Mouse (Mus musculus): ENCODE measurements at regions not wholly inside any gene's neighbourhood (a gene's known extent, or its start where the extent isn't known, plus 50 kb on each side); places are given as distances from the start of the nearest gene placed in this dataset.

DNA sequence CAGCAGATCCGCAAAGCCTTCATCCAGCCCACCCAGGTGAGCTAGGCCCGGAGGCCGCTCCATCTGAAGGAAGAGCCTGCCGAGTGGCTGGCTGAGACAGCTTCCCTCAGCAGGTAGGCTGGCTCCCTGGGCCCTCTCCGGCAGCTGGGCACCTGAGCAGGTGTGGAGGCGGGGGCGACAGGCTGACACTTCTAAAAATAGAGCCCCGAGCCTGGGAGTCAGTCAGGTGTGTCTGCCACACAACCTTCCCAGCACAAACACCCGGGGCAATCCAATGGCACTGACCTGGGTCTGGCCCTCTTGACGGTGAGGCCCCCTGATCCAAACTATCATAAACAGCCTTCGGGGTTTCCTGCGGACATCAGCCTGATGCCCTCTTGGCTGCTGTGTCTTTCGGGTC is 58.5 kb downstream of the Zfp36l2 start:
- DNase-seq = no peak

DNA sequence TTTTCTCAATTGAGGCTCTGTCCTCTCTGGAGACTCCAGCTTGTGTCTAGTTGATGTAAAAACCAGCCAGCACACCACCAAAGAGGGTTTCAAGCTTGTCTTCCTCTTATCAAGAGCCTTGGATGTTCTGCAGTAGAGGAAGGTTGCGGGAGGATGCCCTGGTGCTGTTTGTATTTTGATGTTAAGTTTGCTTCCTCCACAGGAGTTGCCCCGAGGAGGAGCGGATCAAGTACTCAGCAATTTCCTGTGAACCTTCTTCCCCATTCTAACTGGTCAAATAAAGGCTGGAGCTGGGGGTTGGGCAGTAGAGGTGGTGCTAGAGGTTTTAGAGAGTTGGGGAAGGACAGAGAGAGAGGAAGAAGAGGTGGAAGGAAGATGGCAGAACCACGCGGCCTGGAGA is 59.5 kb downstream of the Zfp36l2 start:
- DNase-seq = no peak

DNA sequence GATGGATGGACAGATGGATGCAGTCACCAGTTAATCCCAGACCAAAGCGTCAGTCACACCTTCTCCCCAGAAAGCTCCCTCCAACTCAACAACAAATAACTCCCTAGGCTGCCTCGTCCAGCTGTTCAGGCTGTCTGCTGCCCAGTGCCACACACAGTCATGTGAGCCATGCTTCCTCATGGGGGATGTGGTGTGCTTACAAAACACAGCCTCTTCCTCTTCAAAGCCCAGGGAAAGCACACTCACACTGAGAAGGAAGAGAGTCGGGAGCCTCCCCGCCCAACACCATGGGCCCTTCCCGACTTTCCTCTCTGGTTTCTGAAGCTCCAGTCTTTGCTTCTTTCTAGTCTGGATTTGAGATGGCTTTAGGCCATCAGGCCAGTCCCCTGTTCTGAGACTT is 61.6 kb downstream of the Zfp36l2 start:
- no peak for DNase-seq

DNA sequence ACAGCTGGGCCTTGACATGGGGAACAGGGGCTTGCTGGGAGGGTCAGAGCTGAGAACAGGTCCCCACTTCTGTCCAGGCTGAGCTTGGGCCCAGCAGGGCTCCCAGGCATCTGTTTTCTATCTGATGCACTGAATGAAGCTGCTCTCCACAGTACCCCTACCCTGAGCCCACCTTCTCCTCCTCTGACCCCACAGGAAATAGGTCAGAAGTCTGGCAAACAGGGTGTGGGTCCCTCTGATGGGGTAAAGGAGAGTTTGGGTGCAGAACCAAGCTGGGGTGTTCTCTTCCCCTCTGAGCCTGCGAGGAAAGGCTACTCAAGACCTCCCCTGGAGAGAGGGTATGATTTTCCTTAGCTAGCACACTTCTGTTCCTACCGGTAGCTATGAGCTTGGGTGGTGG is 64.6 kb downstream of the Zfp36l2 start:
- DNase-seq = no peak

DNA sequence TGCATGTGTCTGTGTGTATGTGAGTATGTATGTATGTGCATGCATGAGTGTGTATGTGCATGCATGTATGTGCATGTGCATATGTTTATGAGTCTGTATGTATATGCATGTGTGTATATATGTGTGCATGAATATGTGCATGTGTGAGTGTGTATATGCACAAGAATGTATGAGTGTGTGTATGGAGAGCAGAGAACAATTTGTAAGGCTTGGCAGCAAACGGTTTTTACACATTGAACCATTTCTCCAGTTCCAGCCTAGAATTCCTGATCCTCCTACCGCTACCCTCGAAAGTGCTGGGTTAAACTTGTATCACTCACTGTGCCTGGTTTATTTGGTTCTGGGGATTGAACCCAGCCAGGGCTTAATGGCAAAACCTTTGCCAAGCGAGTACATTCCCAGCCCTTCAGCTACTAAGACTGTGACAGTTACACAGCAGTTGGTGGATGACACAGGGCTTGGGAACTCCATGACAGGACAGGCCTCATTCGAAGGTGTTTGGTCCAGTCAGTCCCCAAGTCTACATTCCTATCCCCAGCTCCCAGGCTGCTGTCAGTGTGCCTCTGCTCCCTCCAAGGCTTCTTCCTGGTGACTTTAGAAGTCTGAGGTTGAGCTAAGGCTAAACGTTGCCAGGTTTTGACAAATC is 65.1 kb downstream of the Zfp36l2 start:
- no peak for DNase-seq

DNA sequence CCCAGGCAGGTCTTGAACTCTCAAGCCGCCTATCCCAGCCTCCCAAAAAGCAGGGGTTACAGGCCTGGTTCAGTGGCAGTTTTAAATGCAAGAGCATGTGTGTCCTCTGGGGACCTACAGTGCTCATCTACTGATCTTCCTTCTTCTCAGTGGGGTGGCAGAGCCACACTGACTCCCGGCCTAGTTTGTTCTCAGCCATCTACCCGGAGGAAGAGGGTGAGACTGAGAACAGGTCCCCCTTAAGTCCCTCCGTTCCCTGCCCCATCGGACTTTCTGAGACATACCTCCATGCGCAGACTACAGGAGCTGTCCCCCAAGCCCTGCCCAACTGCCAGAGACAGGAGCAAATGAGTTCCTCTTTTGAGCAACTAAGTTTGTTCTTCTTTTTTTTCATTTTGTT is 66.5 kb downstream of the Zfp36l2 start:
- DNase-seq = no peak

DNA sequence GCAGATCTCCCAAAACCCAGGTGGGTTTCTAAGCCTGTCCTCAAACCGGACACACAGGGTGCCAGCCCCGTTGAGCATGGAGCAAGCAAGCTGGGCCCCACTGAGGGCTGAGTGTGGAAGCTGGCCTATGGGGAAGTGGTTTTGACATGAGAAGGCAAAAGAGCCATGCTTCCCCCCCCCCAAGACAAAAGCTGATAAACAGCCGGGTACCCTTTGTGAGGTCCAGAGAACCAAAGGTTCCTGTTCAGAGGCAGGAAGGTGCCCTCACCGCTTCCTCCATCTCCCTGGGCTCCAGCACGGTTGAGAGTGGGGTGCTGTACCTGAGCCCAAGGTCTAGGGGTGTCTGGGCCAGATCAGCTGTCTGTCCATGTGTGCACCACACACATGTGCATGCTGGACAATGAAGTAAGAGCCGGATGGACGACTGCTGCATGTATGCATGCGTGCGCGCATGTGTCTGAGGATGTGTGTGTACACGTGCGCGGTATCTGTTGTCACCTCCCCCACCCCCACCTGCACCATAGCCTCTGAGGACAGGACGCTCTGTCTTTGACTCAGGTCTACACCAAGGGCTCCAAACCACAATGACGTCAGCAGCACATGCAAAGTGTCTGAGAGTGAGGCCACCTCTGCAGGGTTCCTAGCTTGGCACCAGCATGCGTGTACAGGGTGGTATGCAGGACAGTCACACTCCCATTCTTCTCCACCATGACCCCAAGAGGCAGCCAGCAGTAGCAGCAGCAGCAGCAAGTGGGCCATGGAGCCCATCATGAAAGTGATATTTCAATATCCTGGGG is 68.3 kb downstream of the Zfp36l2 start:
- no peak for DNase-seq

DNA sequence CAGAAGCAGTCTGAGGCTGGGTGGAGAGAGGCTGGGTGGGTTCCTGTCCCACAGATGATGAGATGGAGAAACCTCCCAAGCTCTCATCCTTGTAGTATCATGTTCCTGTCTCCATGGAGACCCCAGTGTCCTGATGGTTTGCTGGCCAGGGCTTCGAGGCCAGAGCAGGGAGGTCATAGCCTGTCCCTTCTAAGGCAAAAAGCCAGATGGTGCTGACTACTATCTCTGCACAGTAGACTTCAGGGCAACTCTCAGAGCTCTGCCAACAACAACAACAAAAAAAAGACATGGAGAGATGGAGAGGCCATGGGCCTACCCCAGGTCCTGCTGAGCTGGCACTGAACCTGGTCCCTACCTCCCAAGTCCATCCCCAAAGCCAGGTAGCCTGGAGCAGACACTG is 69.0 kb downstream of the Zfp36l2 start:
- no peak for DNase-seq

DNA sequence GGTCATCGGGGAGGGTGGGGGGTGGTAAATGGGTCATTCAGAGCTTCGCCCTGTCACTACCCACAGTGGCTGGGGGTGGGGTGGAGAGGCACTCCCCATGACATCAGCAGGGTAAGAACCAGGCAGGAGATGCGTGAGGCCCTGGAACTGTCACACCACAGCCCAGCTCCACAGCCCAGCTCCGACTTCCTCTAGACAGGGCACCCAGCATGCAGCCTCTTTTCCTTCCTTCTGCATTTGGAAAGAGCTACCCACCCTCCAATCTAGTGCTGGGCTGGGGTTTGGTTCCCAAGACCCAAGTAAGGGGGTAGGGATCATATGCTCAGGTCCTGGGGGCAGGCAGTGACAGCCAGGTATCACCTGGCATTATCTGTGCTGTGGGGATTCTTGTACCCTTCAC is 69.5 kb downstream of the Zfp36l2 start:
- DNase-seq = no peak

DNA sequence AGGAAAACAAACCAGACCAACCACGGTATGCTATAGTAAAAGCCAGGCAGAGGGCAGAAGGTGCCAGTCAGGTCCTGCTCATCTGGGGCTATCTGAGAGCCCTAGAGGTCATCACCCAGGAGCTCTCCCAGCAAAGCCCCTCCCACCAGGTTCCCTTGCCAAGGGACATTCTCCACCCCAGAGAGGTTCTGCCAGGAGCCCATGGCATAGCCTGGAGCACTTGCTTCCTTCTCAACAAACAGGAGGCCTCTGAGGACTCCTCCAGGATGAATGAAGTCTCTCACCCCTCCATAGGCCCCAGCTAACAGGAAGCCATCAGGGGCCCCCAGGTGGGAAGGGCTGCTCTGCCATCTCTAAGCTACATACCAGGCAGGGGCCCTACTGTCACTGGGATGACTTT is 70.0 kb downstream of the Zfp36l2 start:
- peak; percentile 52 for DNase-seq

DNA sequence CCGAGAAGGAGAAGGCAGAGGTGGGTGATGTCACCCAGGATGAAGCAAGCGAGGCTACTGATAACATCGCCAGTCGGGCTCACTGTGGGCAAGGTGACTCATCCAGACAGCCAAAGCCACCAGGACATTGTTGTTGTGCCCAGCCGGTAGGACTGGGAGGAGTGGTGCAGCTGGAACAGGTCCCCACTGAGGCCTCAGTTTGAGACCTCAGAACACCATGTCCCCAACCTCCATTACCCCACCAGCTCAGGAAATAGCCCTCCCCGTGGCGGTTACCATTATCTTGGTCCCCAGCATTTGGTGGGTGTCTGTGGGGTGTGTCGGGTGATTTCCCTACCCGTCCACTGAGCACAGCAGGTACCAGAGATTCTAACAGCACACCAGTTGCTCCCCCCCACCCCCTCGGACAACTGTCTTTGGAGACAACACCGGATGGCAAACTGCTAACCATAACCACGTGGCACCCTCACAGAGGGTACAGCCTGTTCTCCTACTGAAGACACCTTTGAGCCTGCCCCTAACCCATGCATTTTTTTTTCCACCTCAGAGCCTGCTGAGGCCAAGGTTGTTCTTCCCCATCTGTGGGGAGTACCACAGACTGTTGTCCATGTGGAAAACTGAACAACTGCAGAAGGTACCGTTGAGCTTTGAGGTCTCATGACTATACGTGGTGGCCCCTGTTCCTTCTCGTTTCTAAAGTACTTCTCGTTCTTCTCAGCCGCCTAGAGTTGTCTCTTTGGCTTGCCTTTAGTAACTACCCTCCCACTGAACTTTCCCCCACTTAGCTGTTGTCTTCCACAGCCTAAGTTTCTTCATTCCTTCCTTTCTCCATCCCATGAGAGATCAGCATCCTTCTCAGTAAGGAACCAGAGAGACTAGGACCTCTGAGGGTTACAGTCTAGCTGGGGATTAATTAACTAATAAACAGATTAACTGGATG is 71.1 kb downstream of the Zfp36l2 start:
- peak; percentile 39 for DNase-seq

DNA sequence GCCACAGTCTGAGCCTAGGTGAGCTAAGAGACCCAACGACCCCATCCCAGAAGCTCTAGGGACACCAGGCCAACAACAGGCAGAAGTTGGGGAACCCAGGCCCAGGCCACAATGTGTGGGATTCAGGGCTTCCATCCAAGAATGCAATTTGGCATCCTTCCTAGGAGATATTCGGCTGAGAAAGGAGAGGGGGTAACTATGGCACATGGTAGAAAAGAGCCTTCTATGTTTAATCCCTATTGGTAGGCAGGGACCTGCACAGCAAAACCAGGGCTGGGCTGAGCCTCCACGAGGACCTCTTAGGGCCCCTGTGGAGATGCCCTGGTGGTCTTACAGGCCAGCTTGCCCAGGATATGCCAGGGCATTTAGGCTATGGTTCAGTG is 71.8 kb downstream of the Zfp36l2 start:
- DNase-seq = no peak

DNA sequence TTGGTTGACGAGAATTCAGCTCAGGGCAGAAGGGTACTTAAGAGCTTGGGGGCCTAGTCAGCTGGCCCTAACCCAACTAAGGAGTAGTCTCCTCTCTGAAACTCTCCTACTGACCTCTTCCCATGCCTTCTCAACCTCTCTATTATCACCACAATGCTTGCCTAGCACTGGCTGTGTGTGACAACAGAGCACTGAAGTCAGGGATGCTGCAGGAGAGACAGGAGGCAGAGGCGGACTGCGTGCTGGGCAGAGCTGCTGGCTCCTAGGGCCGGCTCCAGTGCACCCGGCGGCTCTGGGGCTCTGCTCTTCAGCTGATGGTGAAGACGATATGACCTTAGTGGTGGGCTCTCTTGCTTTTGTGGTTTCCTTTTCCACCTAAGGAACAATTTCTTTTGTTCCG is 72.6 kb downstream of the Zfp36l2 start:
- no peak for DNase-seq

DNA sequence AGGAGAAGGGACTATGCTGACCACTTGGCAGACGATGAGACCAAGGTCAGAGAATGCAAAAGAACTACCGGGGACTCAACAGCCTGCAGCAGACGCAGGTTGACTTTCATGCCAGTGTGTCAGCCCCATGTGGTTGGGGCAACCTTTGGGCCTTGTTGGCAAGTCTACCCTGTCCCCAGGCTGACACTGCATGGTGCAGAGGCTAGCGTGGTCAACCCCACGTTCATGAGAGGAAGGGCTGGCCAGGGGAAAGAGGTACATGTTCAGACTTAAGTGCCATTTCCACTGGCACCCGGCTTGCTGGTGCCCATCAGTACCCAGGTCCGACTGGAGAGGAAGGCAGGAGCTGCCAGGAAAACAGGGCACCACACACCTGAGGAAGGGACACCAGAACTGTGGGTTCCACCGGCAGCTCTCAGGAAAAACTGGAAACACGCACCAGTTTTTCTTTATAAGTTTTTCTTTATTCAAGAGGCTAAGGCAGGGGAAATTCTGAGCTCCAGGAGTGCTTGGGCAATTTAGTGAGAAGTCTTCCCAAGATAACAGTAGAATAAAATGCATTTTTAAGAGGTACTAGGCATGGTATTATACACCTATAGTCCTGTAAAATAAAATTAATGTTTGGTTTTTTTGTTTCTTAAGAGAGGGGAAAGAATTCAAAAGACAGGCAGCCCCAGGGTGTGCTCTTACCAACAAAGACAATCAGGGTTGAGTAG is 73.3 kb downstream of the Zfp36l2 start:
- no peak for DNase-seq

DNA sequence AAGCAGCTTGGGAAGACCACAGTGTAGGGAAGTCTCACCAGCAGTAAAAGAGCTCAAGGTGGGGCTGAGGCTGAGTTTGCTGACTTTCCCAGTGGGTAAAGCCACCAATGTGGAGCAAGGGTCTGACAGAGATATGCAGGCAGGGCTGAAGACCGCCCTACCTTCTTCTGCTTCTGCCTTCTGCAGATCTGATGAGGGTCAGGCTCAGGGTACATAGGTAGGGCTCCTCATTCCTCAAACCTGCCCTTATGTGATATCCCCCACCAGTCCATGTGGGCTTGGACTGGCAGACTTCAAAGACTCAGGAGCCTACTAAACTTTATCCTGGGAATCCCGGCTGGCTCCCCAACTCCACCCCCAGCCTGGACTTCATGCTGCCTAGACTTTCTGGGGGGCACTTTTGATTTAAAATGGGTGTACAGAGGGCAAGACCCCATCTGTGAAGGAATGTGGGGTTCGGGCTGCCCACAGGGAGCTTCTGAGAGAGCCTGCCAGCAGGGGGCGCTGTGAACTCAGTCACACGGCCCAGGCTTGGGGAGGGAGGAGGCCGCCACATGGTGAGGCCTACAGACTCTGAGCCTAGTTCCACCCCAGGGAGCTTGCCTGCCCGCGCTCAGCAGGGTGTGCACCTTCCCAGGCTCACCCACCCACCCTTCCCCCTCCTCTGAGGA is 74.0 kb downstream of the Zfp36l2 start:
- DNase-seq = peak; percentile 98

DNA sequence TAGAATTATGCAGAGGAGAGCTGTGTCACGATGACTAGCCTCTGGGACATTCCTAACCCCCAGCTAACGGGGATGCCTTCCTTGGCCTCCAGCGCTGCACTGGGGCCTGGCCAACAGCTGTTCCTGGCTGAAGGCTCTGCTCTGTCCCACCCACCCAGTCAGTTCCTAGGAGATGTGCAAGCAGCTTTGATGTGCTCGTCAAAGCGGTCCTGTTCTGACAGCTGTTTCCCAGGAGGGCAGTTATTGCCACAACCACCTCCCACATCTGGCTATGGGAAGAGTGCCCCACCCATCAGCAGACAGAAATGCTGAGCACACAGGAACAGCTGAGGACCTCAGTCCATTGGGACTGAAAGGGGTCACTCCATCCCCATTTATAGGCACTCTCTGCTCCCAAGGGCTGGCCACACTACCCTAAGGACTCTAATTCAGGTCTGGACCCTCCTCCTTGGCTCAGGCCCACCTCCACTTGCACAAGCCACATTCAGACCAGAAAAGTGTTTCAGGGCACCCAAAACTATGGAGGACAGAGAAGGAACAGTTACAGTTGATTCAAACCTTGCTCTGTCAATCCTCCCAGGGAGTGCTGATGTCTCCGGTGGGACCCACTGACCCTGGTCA is 75.2 kb downstream of the Zfp36l2 start:
- peak; percentile 66 for DNase-seq

DNA sequence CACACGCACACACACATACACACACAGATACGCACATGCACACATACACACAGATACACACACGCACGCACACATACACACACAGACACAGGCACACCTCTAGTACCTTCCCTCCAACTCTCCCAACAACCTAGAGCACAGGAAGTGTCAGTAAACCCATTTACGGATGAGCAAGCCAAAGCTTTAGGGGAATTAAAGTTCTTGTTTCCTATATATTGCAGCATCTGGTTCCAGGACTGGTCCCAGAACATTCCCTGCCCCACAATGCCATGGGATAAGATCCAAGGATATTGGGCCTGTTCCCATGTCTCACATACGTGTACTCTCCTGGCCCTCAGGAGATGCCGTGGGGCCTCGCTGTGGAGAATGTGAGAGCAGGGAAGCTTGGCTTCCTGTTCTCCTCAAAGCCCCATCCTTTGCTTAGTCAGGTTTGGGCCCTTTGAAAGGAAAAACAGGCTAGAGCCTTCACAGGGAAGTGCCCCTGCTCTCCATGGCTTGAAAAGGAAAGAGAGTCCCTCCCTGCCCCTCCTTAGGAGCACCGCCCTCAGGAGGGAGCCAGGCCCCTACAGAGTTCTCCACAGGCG is 75.9 kb downstream of the Zfp36l2 start:
- no peak for DNase-seq

DNA sequence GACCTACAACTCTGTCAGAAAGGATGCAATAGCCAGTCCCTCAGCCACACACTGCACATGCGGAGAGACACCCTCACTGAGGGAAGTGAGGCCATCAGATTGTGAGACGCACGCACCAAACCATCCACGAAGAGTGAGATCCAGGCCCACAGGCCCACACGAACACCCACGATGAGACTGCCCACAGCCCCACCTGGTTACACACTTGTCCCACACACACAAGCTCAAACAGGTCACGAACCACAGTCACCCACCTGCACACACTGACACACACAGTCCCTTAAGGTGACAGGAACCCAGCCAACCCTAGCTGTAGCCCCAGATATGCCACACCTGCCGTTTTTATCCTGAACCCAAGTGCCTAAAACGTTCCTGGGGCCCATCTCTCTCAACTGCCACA is 76.8 kb downstream of the Zfp36l2 start:
- no peak for DNase-seq

DNA sequence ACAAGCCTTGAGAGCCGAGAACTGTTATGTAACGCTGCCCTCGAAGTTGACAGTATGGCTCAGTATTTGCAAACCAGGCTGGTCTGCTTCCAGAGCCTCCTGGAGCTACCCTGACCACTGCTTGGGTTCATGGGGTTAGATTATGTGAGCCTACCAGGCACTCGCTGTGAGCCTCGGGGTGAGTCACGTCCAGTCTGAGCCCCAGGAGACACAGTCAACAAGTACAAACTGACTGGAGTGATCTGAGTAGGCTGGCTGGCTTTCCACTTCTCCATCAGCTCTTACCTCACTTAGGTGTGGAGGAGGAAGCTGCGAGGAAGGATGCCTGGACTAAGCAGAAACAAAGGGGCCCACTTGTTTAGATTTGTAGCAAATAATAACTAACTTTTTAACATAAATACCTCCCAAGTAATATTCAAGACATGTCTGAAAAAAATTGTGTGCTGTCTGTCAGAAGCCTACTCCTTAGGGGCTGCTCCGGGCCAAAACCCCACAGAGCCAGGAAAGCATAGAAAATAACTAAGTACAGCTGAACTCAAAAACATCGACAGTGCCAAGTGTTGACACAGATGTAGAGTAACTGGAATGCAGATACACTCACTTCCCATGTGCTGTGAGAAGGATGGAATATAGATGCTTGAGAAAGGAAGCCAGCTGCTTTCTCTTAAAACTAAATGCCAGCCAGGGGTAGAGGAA is 77.6 kb downstream of the Zfp36l2 start:
- no peak for DNase-seq

DNA sequence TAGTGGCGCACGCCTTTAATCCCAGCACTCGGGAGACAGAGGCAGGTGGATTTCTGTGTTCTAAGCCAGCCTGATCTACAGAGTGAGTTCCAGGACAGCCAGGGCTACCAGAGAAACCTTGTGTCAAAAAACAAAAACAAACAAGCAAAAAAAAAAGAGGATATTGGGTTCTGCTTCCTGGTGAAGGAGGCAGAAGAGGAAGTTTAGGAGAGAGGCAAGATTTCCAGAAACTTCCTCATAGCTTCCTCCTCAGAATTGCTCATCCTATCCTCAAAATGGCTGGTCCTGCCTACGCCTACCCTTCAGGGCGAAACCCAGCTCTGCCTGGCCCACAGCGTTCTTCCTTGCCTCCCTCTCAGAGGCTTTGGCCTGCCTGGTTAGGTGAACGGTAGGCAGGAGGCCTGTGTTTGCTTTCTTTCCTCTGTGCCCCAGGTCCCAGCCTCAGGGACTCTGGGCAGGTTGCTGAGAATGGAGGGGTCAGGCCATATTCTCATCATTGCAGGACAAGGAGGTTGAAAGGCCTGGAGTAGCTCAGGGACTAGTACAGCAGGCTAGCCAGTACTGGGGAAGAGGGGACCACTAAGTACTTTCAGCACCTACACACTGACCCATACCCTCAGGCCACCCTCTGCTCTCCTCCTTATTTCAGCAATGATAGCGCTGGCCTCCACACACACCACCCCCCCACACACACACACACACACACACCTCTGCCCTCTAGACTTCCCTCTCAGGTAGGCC is 79.6 kb downstream of the Zfp36l2 start:
- no peak for DNase-seq

Measured in lung, postnatal 14 days (tissue).